Mouse (Mus musculus) kidney, adult 2 months (tissue): Measurements from ENCODE around the gene Rasgef1c. TPM values are rescaled to one million over a fixed set of nuclear protein-coding genes. Genes with fewer than 3 reads are reported as not detected.

Experiments used
- DNase-seq: peaks from one replicate; pipeline ENCODE4 v3.0.0; 2021
- H3K27ac ChIP-seq: fragments of 200-500 bp; 2 replicates; pipeline ENCODE4 v1.5.1; 2012; ENCODE audit warnings: low read depth, low read length, control low read depth, inconsistent platforms; ENCODE audit not compliant: insufficient read depth
- H3K27me3 ChIP-seq: fragments of 200-500 bp; replicated peaks from 2 replicates; pipeline ENCODE4 v1.6.1; 2012; ENCODE audit warnings: mild to moderate bottlenecking, moderate library complexity, low read length, inconsistent platforms; ENCODE audit not compliant: control insufficient read depth, insufficient read depth
- H3K36me3 ChIP-seq: fragments of 200-500 bp; 2 replicates; pipeline ENCODE4 v1.6.1; 2012; ENCODE audit warnings: mild to moderate bottlenecking, moderate library complexity, low read length, inconsistent platforms; ENCODE audit not compliant: control insufficient read depth, insufficient read depth
- H3K4me1 ChIP-seq: fragments of 200-500 bp; 2 replicates; pipeline ENCODE4 v1.6.1; 2011; ENCODE audit warnings: low read length; ENCODE audit not compliant: control insufficient read depth, insufficient read depth
- H3K4me3 ChIP-seq: fragments of 200-500 bp; 2 replicates; pipeline ENCODE4 v1.5.1; 2011; ENCODE audit warnings: mild to moderate bottlenecking, low read depth, low read length, control low read depth; ENCODE audit not compliant: insufficient read depth
- CTCF ChIP-seq: fragments of 200-500 bp; conservative IDR thresholded peaks from 2 replicates; pipeline ENCODE4 v1.5.1; 2011; ENCODE audit warnings: low read depth, mild to moderate bottlenecking, control low read depth, low read length, moderate library complexity, mixed read lengths; ENCODE audit not compliant: insufficient read depth, insufficient read length
- POLR2A ChIP-seq: fragments of 200-500 bp; IDR thresholded peaks from one replicate; pipeline ENCODE4 v1.6.1; 2011; ENCODE audit warnings: low read depth, low read length, control low read depth
- WGBS: fragments of 180-500 bp; shearing (Covaris S2); methylation state at CpG from one replicate; pipeline ENCODE4 v1.1.7; 2018; 5-methylcytosine and 5-hydroxymethylcytosine counted together
- polyA plus RNA-seq: library from polyadenylated mRNA; depleted of rRNA; stranded (reverse); fragments of >200 nt; gene quantifications from 2 replicates; pipeline ENCODE4 v1.2.3, GENCODE M21; 2012

Rasgef1c gene
- polyA plus RNA-seq, 1 experiment, result 0.11 TPM

GRCm38 (mm10) chr11:49872779-49873178, 28.9 kb upstream of the Rasgef1c start:
- Histone ChIP-seq H3K4me1 (no peaks in the 10 kb centered on the region), H3K27ac (no peak overlapping the region), H3K4me3 (no peak overlapping the region), H3K36me3 (peaks cover 1% of the 10 kb centered on the region; the same call in 1 of the 2 replicates), H3K27me3 (no peaks in the 10 kb centered on the region)
- TF ChIP-seq CTCF (no peak), POLR2A (no peak)
- DNase-seq, result no peak
- 94% methylated on average over 6 of the region's 6 CpGs for WGBS

- no peak for DNase-seq
- H3K36me3 ChIP-seq, result peaks cover 1% of the 10 kb centered on the region
- H3K4me3 ChIP-seq, result no peak overlapping the region
- no peaks in the 10 kb centered on the region for H3K4me1 ChIP-seq
- H3K27me3 ChIP-seq, result no peaks in the 10 kb centered on the region
- TF ChIP-seq CTCF (no peak), POLR2A (no peak)
- no peak overlapping the region for H3K27ac ChIP-seq
- WGBS, result 86% methylated on average over 8 of the region's 8 CpGs
Observed at GRCm38 (mm10) chr11:49876948-49877817, 24.5 kb upstream of the Rasgef1c start.

- TF ChIP-seq CTCF (no peak), POLR2A (no peak)
- no peak for DNase-seq
- no peak overlapping the region for H3K4me3 ChIP-seq
- H3K27ac ChIP-seq, result no peak overlapping the region
- H3K4me1 ChIP-seq, result no peaks in the 10 kb centered on the region
- H3K27me3 ChIP-seq, result no peaks in the 10 kb centered on the region
- H3K36me3 ChIP-seq, result no peaks in the 10 kb centered on the region; the same call in none of the 2 replicates
- WGBS, result 85% methylated on average over 3 of the region's 3 CpGs
Observed at GRCm38 (mm10) chr11:49879950-49880642, 21.5 kb upstream of the Rasgef1c start.

- Histone ChIP-seq H3K27me3 (no peaks in the 10 kb centered on the region), H3K4me1 (no peaks in the 10 kb centered on the region), H3K4me3 (no peak overlapping the region), H3K27ac (no peak overlapping the region), H3K36me3 (no peaks in the 10 kb centered on the region; the same call in none of the 2 replicates)
- no peak for DNase-seq
- TF ChIP-seq POLR2A (no peak), CTCF (no peak)
- 87% methylated on average over 3 of the region's 3 CpGs for WGBS
Observed at GRCm38 (mm10) chr11:49883394-49883793, 18.2 kb upstream of the Rasgef1c start.

GRCm38 (mm10) chr11:49888469-49888868, 13.2 kb upstream of the Rasgef1c start:
- no peak for DNase-seq
- Histone ChIP-seq H3K36me3 (no peaks in the 10 kb centered on the region; the same call in 1 of the 2 replicates), H3K4me1 (no peaks in the 10 kb centered on the region), H3K4me3 (no peak overlapping the region), H3K27me3 (no peaks in the 10 kb centered on the region), H3K27ac (no peak overlapping the region)
- no peak for TF ChIP-seq POLR2A
- TF ChIP-seq CTCF, result no peak
- 89% methylated on average over 5 of the region's 5 CpGs for WGBS

GRCm38 (mm10) chr11:49891993-49892392, 9.6 kb upstream of the Rasgef1c start:
- WGBS, result 93% methylated on average over 5 of the region's 5 CpGs
- no peak for DNase-seq
- no peaks in the 10 kb centered on the region for H3K27me3 ChIP-seq
- no peak overlapping the region for H3K4me3 ChIP-seq
- no peaks in the 10 kb centered on the region for H3K36me3 ChIP-seq
- no peak overlapping the region for H3K27ac ChIP-seq
- TF ChIP-seq CTCF, result no peak
- no peak for TF ChIP-seq POLR2A
- no peaks in the 10 kb centered on the region for H3K4me1 ChIP-seq

GRCm38 (mm10) chr11:49893806-49894205, 7.8 kb upstream of the Rasgef1c start:
- Histone ChIP-seq H3K4me3 (no peak overlapping the region), H3K36me3 (no peaks in the 10 kb centered on the region), H3K4me1 (no peaks in the 10 kb centered on the region), H3K27ac (no peak overlapping the region), H3K27me3 (no peaks in the 10 kb centered on the region)
- TF ChIP-seq POLR2A, result no peak
- TF ChIP-seq CTCF, result no peak
- no peak for DNase-seq
- 57% methylated on average over 11 of the region's 11 CpGs for WGBS
